Mouse (Mus musculus): ENCODE measurements around the gene Gm20715.

DNA sequence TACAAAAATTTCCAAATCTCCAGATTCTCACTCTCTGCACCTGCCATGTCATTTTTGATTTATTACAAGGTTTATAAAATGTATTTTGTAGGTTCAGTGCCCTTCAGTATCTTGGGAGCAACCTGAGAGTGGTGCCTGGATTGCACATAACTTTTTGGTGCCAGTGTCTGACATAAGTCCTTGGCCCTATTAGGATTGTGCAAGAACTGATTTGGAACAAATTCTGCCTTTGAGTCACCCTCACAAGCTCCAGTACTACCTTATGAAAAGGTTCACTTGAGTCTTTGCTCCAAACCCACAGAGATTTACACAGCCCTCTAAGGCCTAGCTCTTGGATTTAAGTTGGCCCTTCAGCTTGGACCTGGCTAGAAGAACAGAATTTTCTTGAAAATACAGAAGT is 56.9 kb downstream of the Gm20715 start, which contains the start of gene Olfr1346:
- TF ChIP-seq CTCF (IDR thresholded peaks at IDR 0.05; ENCODE audit: borderline replicate concordance, insufficient read depth, low read depth, low read length) (no peak), POLR2A (IDR thresholded peaks at IDR 0.05; ENCODE audit: borderline replicate concordance, insufficient read depth, low read length) (no peak)

All from cerebellum, adult 2 months (tissue).